Mouse (Mus musculus) spleen, postnatal 14 days (tissue): ENCODE measurements at regions not wholly inside any gene's neighbourhood (a gene's known extent, or its start where the extent isn't known, plus 50 kb on each side); places are given as distances from the start of the nearest gene placed in this dataset.

Experiments
- DNase-seq, 2 experiments: peaks; one replicate each; pipeline ENCODE4 v3.0.0; 2021 to 2022; ENCODE audit warnings: low spot score in 2 of 2

GRCm38 (mm10) chr10:97778531-97778930, 52.0 kb upstream of the C030005K15Rik start:
- DNase-seq: no peak

- no peak for DNase-seq
Observed at GRCm38 (mm10) chr10:97779335-97779734, 52.8 kb upstream of the C030005K15Rik start.

- DNase-seq: no peak
Observed at GRCm38 (mm10) chr10:97793804-97794203, 67.2 kb upstream of the C030005K15Rik start.

- DNase-seq: no peak
Observed at GRCm38 (mm10) chr10:97801448-97802265, 75.1 kb upstream of the C030005K15Rik start.

- no peak for DNase-seq
Observed at GRCm38 (mm10) chr10:97807947-97808346, 81.4 kb upstream of the C030005K15Rik start.

- no peak for DNase-seq
Observed at GRCm38 (mm10) chr10:97842574-97842973, 116.0 kb upstream of the C030005K15Rik start.

- no peak for DNase-seq
Observed at GRCm38 (mm10) chr10:97851487-97851886, 124.9 kb upstream of the C030005K15Rik start.

- no peak for DNase-seq
Observed at GRCm38 (mm10) chr10:97877088-97877487, 150.5 kb upstream of the C030005K15Rik start.

GRCm38 (mm10) chr10:97886049-97886448, 159.5 kb upstream of the C030005K15Rik start:
- no peak for DNase-seq

- DNase-seq: no peak
Observed at GRCm38 (mm10) chr10:97905793-97906192, 179.2 kb upstream of the C030005K15Rik start.

GRCm38 (mm10) chr10:97925568-97925967, 199.0 kb upstream of the C030005K15Rik start:
- DNase-seq: no peak

- DNase-seq: no peak
Observed at GRCm38 (mm10) chr10:97940345-97940744, 213.8 kb upstream of the C030005K15Rik start.

GRCm38 (mm10) chr10:97965881-97966280, 239.3 kb upstream of the C030005K15Rik start:
- DNase-seq: no peak

- DNase-seq: no peak
Observed at GRCm38 (mm10) chr10:97966931-97967330, 240.4 kb upstream of the C030005K15Rik start.

GRCm38 (mm10) chr10:98007037-98007436, 280.5 kb upstream of the C030005K15Rik start:
- no peak for DNase-seq

- no peak for DNase-seq
Observed at GRCm38 (mm10) chr10:98008355-98008754, 281.8 kb upstream of the C030005K15Rik start.

- no peak for DNase-seq
Observed at GRCm38 (mm10) chr10:98012916-98013315, 286.4 kb upstream of the C030005K15Rik start.

GRCm38 (mm10) chr10:98014985-98015902, 288.7 kb upstream of the C030005K15Rik start:
- DNase-seq: no peak

GRCm38 (mm10) chr10:98016596-98017304, 290.2 kb upstream of the C030005K15Rik start:
- no peak for DNase-seq

GRCm38 (mm10) chr10:98029124-98029523, 302.6 kb upstream of the C030005K15Rik start:
- DNase-seq: no peak

GRCm38 (mm10) chr10:98029621-98030020, 303.1 kb upstream of the C030005K15Rik start:
- DNase-seq: no peak

GRCm38 (mm10) chr10:98032661-98033060, 306.1 kb upstream of the C030005K15Rik start:
- DNase-seq: no peak
